Mouse (Mus musculus) MEL (cell line): ENCODE data around the gene Trim66. TPM values are rescaled to one million over a fixed set of nuclear protein-coding genes. Genes with fewer than 3 reads are reported as not detected.

Source experiments
- DNase-seq: peaks from one replicate; pipeline ENCODE4 v3.0.0; 2011; ENCODE audit warnings: low read depth, low spot score
- H3K27ac ChIP-seq: 2 replicates; pipeline ENCODE4 v1.5.1; 2012; ENCODE audit warnings: low read depth, mild to moderate bottlenecking, control low read depth, low read length, moderate library complexity; ENCODE audit not compliant: control insufficient read depth
- H3K27me3 ChIP-seq, 2 experiments: fragments of 150-350 bp in 1 of 2; sonication (generic) in 1 of 2; 2 replicates each; pipeline ENCODE4 v1.6.1; 2012; ENCODE audit warnings: low read length in 2 of 2, mild to moderate bottlenecking in 2 of 2, improper control_type of control experiment in 1 of 2, moderate library complexity in 1 of 2; ENCODE audit not compliant: insufficient read depth in 2 of 2, control insufficient read depth in 1 of 2
- H3K36me3 ChIP-seq, 2 experiments: 2 replicates each; pipeline ENCODE4 v1.6.1; 2012 to 2014; ENCODE audit warnings: low read length in 2 of 2, improper control_type of control experiment in 1 of 2, inconsistent platforms in 1 of 2, mild to moderate bottlenecking in 1 of 2; ENCODE audit not compliant: insufficient read depth in 2 of 2, control insufficient read depth in 1 of 2
- H3K4me1 ChIP-seq, 2 experiments: fragments of 150-350 bp in 1 of 2; sonication (generic) in 1 of 2; 2 replicates each; pipeline ENCODE4 v1.6.1; 2012; ENCODE audit warnings: low read length in 2 of 2, improper control_type of control experiment in 1 of 2, mild to moderate bottlenecking in 1 of 2; ENCODE audit not compliant: insufficient read depth in 2 of 2, control insufficient read depth in 1 of 2
- H3K4me3 ChIP-seq, 2 experiments: fragments of 150-350 bp in 1 of 2; sonication (generic) in 1 of 2; 2 replicates each; pipeline ENCODE4 v1.5.1; 2012; ENCODE audit warnings: low read depth in 2 of 2, low read length in 2 of 2, mild to moderate bottlenecking in 2 of 2, moderate library complexity in 2 of 2, control low read depth in 1 of 2, improper control_type of control experiment in 1 of 2; ENCODE audit not compliant: control insufficient read depth in 1 of 2, insufficient read depth in 1 of 2
- H3K79me2 ChIP-seq: 2 replicates; pipeline ENCODE4 v1.6.1; 2012; ENCODE audit warnings: mild to moderate bottlenecking, low read length, moderate library complexity; ENCODE audit not compliant: control insufficient read depth, poor library complexity, insufficient read depth
- H3K9ac ChIP-seq: 2 replicates; pipeline ENCODE4 v1.6.1; 2012; ENCODE audit warnings: low read depth, mild to moderate bottlenecking, control low read depth, low read length, moderate library complexity; ENCODE audit not compliant: control insufficient read depth, poor library complexity, severe bottlenecking
- H3K9me3 ChIP-seq: fragments of 150-350 bp; sonication (generic); replicated peaks from 2 replicates; pipeline ENCODE4 v1.6.1; 2012; ENCODE audit warnings: mild to moderate bottlenecking, low read length, improper control_type of control experiment, moderate library complexity; ENCODE audit not compliant: insufficient read depth
- CHD2 ChIP-seq: IDR thresholded peaks from 2 replicates; pipeline ENCODE4 v1.6.1; 2011; ENCODE audit warnings: low read length, improper control_type of control experiment
- CTCF ChIP-seq, 3 experiments: IDR thresholded peaks in 2 of 3; conservative IDR thresholded peaks in 1 of 3; 2 replicates each; pipeline ENCODE4 v1.5.1; 2011 to 2012; ENCODE audit warnings: low read length in 3 of 3, low read depth in 2 of 3, mild to moderate bottlenecking in 2 of 3, improper control_type of control experiment in 1 of 3, inconsistent platforms in 1 of 3, mixed read lengths in 1 of 3, moderate library complexity in 1 of 3; ENCODE audit not compliant: control insufficient read depth in 1 of 3, insufficient read depth in 1 of 3, poor library complexity in 1 of 3, severe bottlenecking in 1 of 3
- ELF1 ChIP-seq: IDR thresholded peaks from 2 replicates; pipeline ENCODE4 v1.6.1; 2014; ENCODE audit warnings: low read depth, mild to moderate bottlenecking, inconsistent platforms, low read length, improper control_type of control experiment, moderate library complexity
- GABPA ChIP-seq: IDR thresholded peaks from 2 replicates; pipeline ENCODE4 v1.6.1; 2012; ENCODE audit warnings: low read depth, mild to moderate bottlenecking, inconsistent platforms, low read length, improper control_type of control experiment, moderate library complexity
- GATA1 ChIP-seq: IDR thresholded peaks from 2 replicates; pipeline ENCODE4 v1.6.1; 2011; ENCODE audit warnings: low read depth, low read length, improper control_type of control experiment
- MYB ChIP-seq: IDR thresholded peaks from 2 replicates; pipeline ENCODE4 v1.6.1; 2011; ENCODE audit warnings: mild to moderate bottlenecking, low read depth, low read length, improper control_type of control experiment
- NRF1 ChIP-seq: IDR thresholded peaks from 2 replicates; pipeline ENCODE4 v1.6.1; 2014; ENCODE audit warnings: low read depth, mild to moderate bottlenecking, inconsistent platforms, low read length, improper control_type of control experiment, moderate library complexity; ENCODE audit not compliant: poor library complexity, insufficient read depth, severe bottlenecking
- POLR2A ChIP-seq, 2 experiments: IDR thresholded peaks; 2 replicates each; pipeline ENCODE4 v1.6.1; 2011 to 2012; ENCODE audit warnings: low read length in 2 of 2, mild to moderate bottlenecking in 2 of 2, control low read depth in 1 of 2, improper control_type of control experiment in 1 of 2, low read depth in 1 of 2, moderate library complexity in 1 of 2; ENCODE audit not compliant: control insufficient read depth in 1 of 2, insufficient read depth in 1 of 2, poor library complexity in 1 of 2
- POLR2AphosphoS5 ChIP-seq: IDR thresholded peaks from 2 replicates; pipeline ENCODE4 v1.6.1; 2012; ENCODE audit warnings: low read depth, borderline replicate concordance, mild to moderate bottlenecking, inconsistent platforms, low read length, moderate library complexity, mixed read lengths
- RCOR1 ChIP-seq: IDR thresholded peaks from 2 replicates; pipeline ENCODE4 v1.6.1; 2012; ENCODE audit warnings: low read depth, mild to moderate bottlenecking, inconsistent platforms, low read length, improper control_type of control experiment
- SIN3A ChIP-seq: IDR thresholded peaks from 2 replicates; pipeline ENCODE4 v1.6.1; 2012; ENCODE audit warnings: low read length, improper control_type of control experiment, inconsistent platforms
- TCF12 ChIP-seq: IDR thresholded peaks from 2 replicates; pipeline ENCODE4 v1.6.1; 2014; ENCODE audit warnings: low read depth, mild to moderate bottlenecking, inconsistent platforms, low read length, improper control_type of control experiment, moderate library complexity
- polyA plus RNA-seq, 2 experiments: library from polyadenylated mRNA; stranded (reverse) in 1 of 2; unstranded in 1 of 2; fragments of >175 nt in 1 of 2; fragments of >200 nt in 1 of 2; gene quantifications; 2 replicates each; pipeline versions ENCODE4 v1.2.1 to v1.2.4; 2012; ENCODE audit warnings: low replicate concordance in 2 of 2, low read depth in 1 of 2; ENCODE audit not compliant: insufficient read length in 2 of 2, insufficient read depth in 1 of 2, missing spikeins in 1 of 2
- total RNA-seq: library from RNA; depleted of rRNA; stranded (reverse); fragments of 300-350 nt; gene quantifications from 2 replicates; pipeline ENCODE4 v1.2.3, GENCODE M21; 2012

The Trim66 gene
- total and polyA plus RNA-seq, 3 experiments: 0.01 TPM; not detected in 2

GRCm38 (mm10) chr7:109522084-109522483 lies 14.2 kb upstream of the Trim66 start:
- Histone ChIP-seq H3K36me3 (peaks cover 19 to 27% of the 10 kb centered on the region in 2 experiments), H3K9me3 (no peaks in the 10 kb centered on the region), H3K4me1 (peaks cover 3 to 13% of the 10 kb centered on the region in 2 experiments), H3K79me2 (peaks cover 33% of the 10 kb centered on the region)
- TF ChIP-seq TCF12 (no peak), MYB (0 out of 2 replicates have a peak, but pooled peaks have one; percentile 31), GABPA (no peak), CTCF (IDR thresholded peaks at IDR 0.05 in 2 of 3, conservative IDR thresholded peaks at IDR 0.05 in 1 of 3; ENCODE audit: control insufficient read depth in 1 of 3, insufficient read depth in 1 of 3, low read depth in 2 of 3, low read length in 3 of 3, poor library complexity in 1 of 3, severe bottlenecking in 1 of 3) (no peak), ELF1 (no peak), RCOR1 (no peak), POLR2A (IDR thresholded peaks at IDR 0.05; ENCODE audit: control insufficient read depth in 1 of 2, insufficient read depth in 1 of 2, low read depth in 1 of 2, low read length in 2 of 2, poor library complexity in 1 of 2) (peak in 1 of 2 experiments; percentile 33; a peak in 1 of 4 replicates), POLR2AphosphoS5 (peak; percentile 15; the same call in 1 of the 2 replicates)
- TF ChIP-seq, all 39 proteins: peak for 3
- Histone ChIP-seq H3K9ac (peak overlapping the region; percentile 98), H3K27ac (peak overlapping the region; percentile 65), H3K27me3 (no peaks in the 10 kb centered on the region), H3K4me3 (peak overlapping the region; percentile 74 to 77)
- no peak for DNase-seq

DNA sequence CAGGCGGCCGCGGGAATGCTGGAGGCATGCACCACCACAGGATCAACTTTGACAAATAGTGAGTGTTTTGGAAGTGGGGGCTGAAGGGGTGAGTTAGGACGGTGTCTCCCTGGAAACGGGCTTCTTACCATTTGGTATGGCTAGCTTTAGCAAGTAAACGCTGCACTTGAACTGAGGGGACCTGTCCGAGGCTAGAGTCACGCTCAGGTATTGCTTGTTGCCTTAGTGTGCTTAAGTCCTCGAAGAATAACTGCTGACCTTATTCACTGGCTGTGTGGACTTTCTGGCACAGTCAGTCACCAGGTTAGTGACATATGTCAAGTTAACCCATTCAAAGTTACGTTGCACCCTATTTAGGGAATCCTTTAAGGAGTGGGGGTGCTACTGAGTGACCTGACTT lies 12.0 kb upstream of the Trim66 start:
- peaks cover 3 to 15% of the 10 kb centered on the region in 2 experiments for H3K4me1 ChIP-seq
- TF ChIP-seq GATA1 (no peak), SIN3A (peak; percentile 11; the same call in 1 of the 2 replicates), NRF1 (no peak), POLR2A (IDR thresholded peaks at IDR 0.05; ENCODE audit: control insufficient read depth in 1 of 2, insufficient read depth in 1 of 2, low read depth in 1 of 2, low read length in 2 of 2, poor library complexity in 1 of 2) (peak; percentile 23 to 30; a peak in 1 of 4 replicates), CHD2 (no peak), GABPA (no peak)

More for the DNA sequence above, 12.0 kb upstream of the Trim66 start:
- Histone ChIP-seq H3K9ac (peak overlapping the region; percentile 98), H3K9me3 (no peaks in the 10 kb centered on the region), H3K27me3 (no peaks in the 10 kb centered on the region), H3K36me3 (peaks cover 19 to 30% of the 10 kb centered on the region in 2 experiments), H3K4me3 (peak overlapping the region; percentile 74 to 77), H3K27ac (peak overlapping the region; percentile 65), H3K79me2 (peaks cover 33% of the 10 kb centered on the region)
- DNase-seq: peak; percentile 55
